Mouse (Mus musculus): Measurements from ENCODE around the gene Setd7. TPM values are rescaled to one million over a fixed set of nuclear protein-coding genes. Genes with fewer than 3 reads are reported as not detected.

Gene Setd7
- polyA plus RNA-seq, 1 experiment from 2014 or later = 6.6 TPM

GRCm38 (mm10) chr3:51577359-51577758, 16.7 kb upstream of the Setd7 start:
- H3K9ac ChIP-seq (ENCODE audit: low read length) = no peak overlapping the region

GRCm38 (mm10) chr3:51573915-51574314, 13.2 kb upstream of the Setd7 start:
- H3K36me3 ChIP-seq (ENCODE audit: control insufficient read depth, insufficient read depth, low read length) = no peaks in the 10 kb centered on the region
- no peak overlapping the region for H3K4me2 ChIP-seq (ENCODE audit: low read length)
- no peaks in the 10 kb centered on the region for H3K27me3 ChIP-seq (ENCODE audit: control insufficient read depth, insufficient read depth, low read length)
- no peak for ATAC-seq (ENCODE audit: insufficient number of reproducible peaks, insufficient read depth, low FRiP score, low read depth)
- H3K9me3 ChIP-seq (ENCODE audit: control insufficient read depth, low read length) = 0 out of 2 replicates have a peak, but pooled peaks cover 3% of the 10 kb centered on the region
- peaks cover 11 to 12% of the 10 kb centered on the region in 2 experiments for H3K4me1 ChIP-seq (ENCODE audit: control insufficient read depth in 2 of 2, insufficient read depth in 2 of 2, low read length in 2 of 2)
- no peak overlapping the region for H3K9ac ChIP-seq (ENCODE audit: low read length)
- no peak overlapping the region for H3K27ac ChIP-seq (replicated peaks in 1 of 2; ENCODE audit: control insufficient read depth in 1 of 2, insufficient read depth in 1 of 2, low read depth in 2 of 2, low read length in 2 of 2)
- H3K4me3 ChIP-seq (ENCODE audit: control insufficient read depth in 1 of 2, insufficient read depth in 1 of 2, low read depth in 1 of 2, low read length in 2 of 2) = no peak overlapping the region
- WGBS = 86% methylated on average over 9 of the region's 9 CpGs

More at GRCm38 (mm10) chr3:51577359-51577758, 16.7 kb upstream of the Setd7 start:
- 0 out of 2 replicates have a peak, but pooled peaks cover 3% of the 10 kb centered on the region for H3K9me3 ChIP-seq (ENCODE audit: control insufficient read depth, low read length)
- H3K27me3 ChIP-seq (ENCODE audit: control insufficient read depth, insufficient read depth, low read length) = no peaks in the 10 kb centered on the region
- whole genome bisulfite sequencing = 79% methylated on average over 11 of the region's 11 CpGs
- no peak overlapping the region for H3K27ac ChIP-seq (replicated peaks in 1 of 2; ENCODE audit: control insufficient read depth in 1 of 2, insufficient read depth in 1 of 2, low read depth in 2 of 2, low read length in 2 of 2)
- H3K4me2 ChIP-seq (ENCODE audit: low read length) = no peak overlapping the region
- H3K4me1 ChIP-seq (ENCODE audit: control insufficient read depth in 2 of 2, insufficient read depth in 2 of 2, low read length in 2 of 2) = peaks cover 12% of the 10 kb centered on the region in 2 experiments
- no peaks in the 10 kb centered on the region for H3K36me3 ChIP-seq (ENCODE audit: control insufficient read depth, insufficient read depth, low read length)
- no peak for ATAC-seq (ENCODE audit: insufficient number of reproducible peaks, insufficient read depth, low FRiP score, low read depth)
- H3K4me3 ChIP-seq (ENCODE audit: control insufficient read depth in 1 of 2, insufficient read depth in 1 of 2, low read depth in 1 of 2, low read length in 2 of 2) = no peak overlapping the region

- Histone ChIP-seq H3K4me2 (ENCODE audit: low read length) (no peak overlapping the region), H3K9ac (ENCODE audit: low read length) (no peak overlapping the region), H3K36me3 (ENCODE audit: control insufficient read depth, insufficient read depth, low read length) (no peaks in the 10 kb centered on the region), H3K4me1 (ENCODE audit: control insufficient read depth in 2 of 2, insufficient read depth in 2 of 2, low read length in 2 of 2) (no peaks in the 10 kb centered on the region), H3K27me3 (ENCODE audit: control insufficient read depth, insufficient read depth, low read length) (no peaks in the 10 kb centered on the region), H3K9me3 (ENCODE audit: control insufficient read depth, low read length) (0 out of 2 replicates have a peak, but pooled peaks cover 3% of the 10 kb centered on the region), H3K27ac (replicated peaks in 1 of 2; ENCODE audit: control insufficient read depth in 1 of 2, insufficient read depth in 1 of 2, low read depth in 2 of 2, low read length in 2 of 2) (no peak overlapping the region), H3K4me3 (ENCODE audit: control insufficient read depth in 1 of 2, insufficient read depth in 1 of 2, low read depth in 1 of 2, low read length in 2 of 2) (no peak overlapping the region)
- 87% methylated on average over 4 of the region's 4 CpGs for WGBS
- ATAC-seq (ENCODE audit: insufficient number of reproducible peaks, insufficient read depth, low FRiP score, low read depth) = no peak
Measured at GRCm38 (mm10) chr3:51570200-51570599, 9.5 kb upstream of the Setd7 start.

GRCm38 (mm10) chr3:51561993-51562385, 1.3 kb upstream of the Setd7 start:
- H3K27me3 ChIP-seq (ENCODE audit: control insufficient read depth, insufficient read depth, low read length) = no peaks in the 10 kb centered on the region
- no peaks in the 10 kb centered on the region for H3K9me3 ChIP-seq (ENCODE audit: control insufficient read depth, low read length)
- H3K9ac ChIP-seq (ENCODE audit: low read length) = 0 out of 2 replicates have a peak overlapping the region, but pooled peaks have one; percentile 98
- no peak for ATAC-seq (ENCODE audit: insufficient number of reproducible peaks, insufficient read depth, low FRiP score, low read depth)
- 56% methylated on average over 6 of the region's 6 CpGs for WGBS
- H3K4me1 ChIP-seq (ENCODE audit: control insufficient read depth in 2 of 2, insufficient read depth in 2 of 2, low read length in 2 of 2) = peaks cover 4 to 12% of the 10 kb centered on the region in 2 experiments
- H3K4me2 ChIP-seq (ENCODE audit: low read length) = peak overlapping the region; percentile 92
- no peaks in the 10 kb centered on the region for H3K36me3 ChIP-seq (ENCODE audit: control insufficient read depth, insufficient read depth, low read length)
- H3K27ac ChIP-seq (replicated peaks in 1 of 2; ENCODE audit: control insufficient read depth in 1 of 2, insufficient read depth in 1 of 2, low read depth in 2 of 2, low read length in 2 of 2) = no peak overlapping the region
- peak overlapping the region in 1 of 2 experiments; percentile 93; a peak in 2 of 4 replicates for H3K4me3 ChIP-seq (ENCODE audit: control insufficient read depth in 1 of 2, insufficient read depth in 1 of 2, low read depth in 1 of 2, low read length in 2 of 2)

- Histone ChIP-seq H3K36me3 (ENCODE audit: control insufficient read depth, insufficient read depth, low read length) (no peaks in the 10 kb centered on the region), H3K4me3 (ENCODE audit: control insufficient read depth in 1 of 2, insufficient read depth in 1 of 2, low read depth in 1 of 2, low read length in 2 of 2) (peak overlapping the region; percentile 93 to 96), H3K27me3 (ENCODE audit: control insufficient read depth, insufficient read depth, low read length) (no peaks in the 10 kb centered on the region), H3K9ac (ENCODE audit: low read length) (peak overlapping the region; percentile 98), H3K9me3 (ENCODE audit: control insufficient read depth, low read length) (no peaks in the 10 kb centered on the region), H3K4me1 (ENCODE audit: control insufficient read depth in 2 of 2, insufficient read depth in 2 of 2, low read length in 2 of 2) (peaks cover 4 to 12% of the 10 kb centered on the region in 2 experiments), H3K27ac (replicated peaks in 1 of 2; ENCODE audit: control insufficient read depth in 1 of 2, insufficient read depth in 1 of 2, low read depth in 2 of 2, low read length in 2 of 2) (peak overlapping the region; percentile 97 to 99), H3K4me2 (ENCODE audit: low read length) (peak overlapping the region; percentile 92)
- WGBS = under 1% methylated on average over 32 of the region's 32 CpGs
- ATAC-seq (ENCODE audit: insufficient number of reproducible peaks, insufficient read depth, low FRiP score, low read depth) = peak; percentile 29; the same call in 1 of the 2 replicates
Measured at GRCm38 (mm10) chr3:51561109-51561992, 672 bp upstream of the Setd7 start.

- peak; percentile 63 for ATAC-seq (ENCODE audit: insufficient number of reproducible peaks, insufficient read depth, low FRiP score, low read depth)
- no peaks in the 10 kb centered on the region for H3K36me3 ChIP-seq (ENCODE audit: control insufficient read depth, insufficient read depth, low read length)
- peak overlapping the region; percentile 92 for H3K4me2 ChIP-seq (ENCODE audit: low read length)
- no peaks in the 10 kb centered on the region for H3K9me3 ChIP-seq (ENCODE audit: control insufficient read depth, low read length)
- peaks cover 8 to 17% of the 10 kb centered on the region in 2 experiments for H3K4me1 ChIP-seq (ENCODE audit: control insufficient read depth in 2 of 2, insufficient read depth in 2 of 2, low read length in 2 of 2)
- no peaks in the 10 kb centered on the region for H3K27me3 ChIP-seq (ENCODE audit: control insufficient read depth, insufficient read depth, low read length)
- peak overlapping the region; percentile 98 for H3K9ac ChIP-seq (ENCODE audit: low read length)
- peak overlapping the region; percentile 97 to 99 for H3K27ac ChIP-seq (replicated peaks in 1 of 2; ENCODE audit: control insufficient read depth in 1 of 2, insufficient read depth in 1 of 2, low read depth in 2 of 2, low read length in 2 of 2)
- WGBS = under 1% methylated on average over 75 of the region's 80 CpGs
- peak overlapping the region; percentile 93 to 96 for H3K4me3 ChIP-seq (ENCODE audit: control insufficient read depth in 1 of 2, insufficient read depth in 1 of 2, low read depth in 1 of 2, low read length in 2 of 2)
Measured at GRCm38 (mm10) chr3:51559594-51560450, 857 bp downstream of the Setd7 start.

GRCm38 (mm10) chr3:51555583-51555982, 5.1 kb downstream of the Setd7 start:
- Histone ChIP-seq H3K4me1 (ENCODE audit: control insufficient read depth in 2 of 2, insufficient read depth in 2 of 2, low read length in 2 of 2) (peaks cover 26 to 43% of the 10 kb centered on the region in 2 experiments), H3K9me3 (ENCODE audit: control insufficient read depth, low read length) (no peaks in the 10 kb centered on the region), H3K4me3 (ENCODE audit: control insufficient read depth in 1 of 2, insufficient read depth in 1 of 2, low read depth in 1 of 2, low read length in 2 of 2) (no peak overlapping the region), H3K4me2 (ENCODE audit: low read length) (no peak overlapping the region), H3K36me3 (ENCODE audit: control insufficient read depth, insufficient read depth, low read length) (no peaks in the 10 kb centered on the region), H3K27me3 (ENCODE audit: control insufficient read depth, insufficient read depth, low read length) (no peaks in the 10 kb centered on the region), H3K27ac (replicated peaks in 1 of 2; ENCODE audit: control insufficient read depth in 1 of 2, insufficient read depth in 1 of 2, low read depth in 2 of 2, low read length in 2 of 2) (no peak overlapping the region), H3K9ac (ENCODE audit: low read length) (no peak overlapping the region)
- ATAC-seq (ENCODE audit: insufficient number of reproducible peaks, insufficient read depth, low FRiP score, low read depth) = no peak
- 83% methylated on average over 8 of the region's 8 CpGs for WGBS
